Mouse (Mus musculus): ENCODE results near the gene Nek6. TPM values are rescaled to one million over a fixed set of nuclear protein-coding genes. Genes with fewer than 3 reads are reported as not detected.

Nek6 gene
- polyA plus RNA-seq, 1 experiment: not detected

DNA sequence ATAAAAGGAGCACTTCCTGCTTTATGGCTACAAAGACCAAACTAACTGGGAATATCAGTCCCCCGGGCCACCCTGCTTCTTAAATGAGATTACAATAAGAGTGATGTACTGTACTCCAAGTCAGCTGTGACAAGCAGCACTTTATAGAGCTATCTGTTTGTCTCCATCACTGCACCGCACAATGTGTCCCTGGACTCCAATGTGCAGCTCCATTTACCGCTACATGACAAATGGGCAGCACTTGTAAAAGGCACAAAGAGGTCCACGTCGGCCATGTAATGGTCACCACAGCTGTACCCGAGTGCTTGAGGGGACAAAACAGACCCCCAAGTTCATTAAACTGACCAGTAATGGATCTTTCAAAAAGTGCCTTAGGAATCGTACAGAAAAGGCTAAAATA is 83.4 kb downstream of the Nek6 start:
- TF ChIP-seq CTCF (IDR thresholded peaks at IDR 0.05; ENCODE audit: insufficient read depth, low read depth, low read length): no peak
- TF ChIP-seq POLR2A (IDR thresholded peaks at IDR 0.05; ENCODE audit: insufficient read depth, low read depth, low read length): no peak

GRCm38 (mm10) chr2:38597896-38598295 is 86.5 kb downstream of the Nek6 start:
- no peak overlapping the region for H3K27ac ChIP-seq (ENCODE audit: insufficient read depth, low read depth, low read length)
- TF ChIP-seq CTCF (IDR thresholded peaks at IDR 0.05; ENCODE audit: insufficient read depth, low read depth, low read length) (no peak), POLR2A (IDR thresholded peaks at IDR 0.05; ENCODE audit: insufficient read depth, low read depth, low read length) (no peak)
- WGBS: 100% methylated on average over 1 of the region's 1 CpGs
- H3K4me1 ChIP-seq (ENCODE audit: control insufficient read depth, insufficient read depth, low read length): no peaks in the 10 kb centered on the region
- no peak overlapping the region for H3K4me3 ChIP-seq (ENCODE audit: insufficient read depth, low read depth, low read length)

More for the DNA sequence above, 83.4 kb downstream of the Nek6 start:
- H3K4me3 ChIP-seq (ENCODE audit: insufficient read depth, low read depth, low read length): no peak overlapping the region
- 66% methylated on average over 7 of the region's 7 CpGs for WGBS
- no peak overlapping the region for H3K27ac ChIP-seq (ENCODE audit: insufficient read depth, low read depth, low read length)
- H3K4me1 ChIP-seq (ENCODE audit: control insufficient read depth, insufficient read depth, low read length): peaks cover 2% of the 10 kb centered on the region; the same call in 1 of the 2 replicates

DNA sequence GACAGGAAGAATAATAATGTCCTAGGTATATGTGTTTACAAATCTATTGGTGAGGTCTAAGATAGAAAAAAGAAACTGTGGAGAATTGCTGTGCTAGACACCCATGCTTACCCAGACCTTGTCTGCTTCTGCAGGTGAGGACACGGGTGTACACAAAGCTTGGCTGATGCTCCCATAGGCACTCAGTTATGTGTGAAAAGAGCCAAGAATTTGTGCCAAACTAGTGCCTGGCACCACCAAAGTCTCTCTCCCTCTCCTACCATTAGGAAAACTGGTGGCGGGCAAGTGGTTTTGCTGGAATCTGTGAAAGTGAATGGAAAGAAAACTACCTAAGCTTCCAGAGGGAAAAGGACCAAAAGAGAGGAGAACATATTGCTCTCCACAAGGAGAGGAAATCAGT is 87.0 kb downstream of the Nek6 start:
- Histone ChIP-seq H3K27ac (ENCODE audit: insufficient read depth, low read depth, low read length) (no peak overlapping the region), H3K4me3 (ENCODE audit: insufficient read depth, low read depth, low read length) (no peak overlapping the region), H3K4me1 (ENCODE audit: control insufficient read depth, insufficient read depth, low read length) (no peaks in the 10 kb centered on the region)
- 69% methylated on average over 2 of the region's 2 CpGs for WGBS
- TF ChIP-seq CTCF (IDR thresholded peaks at IDR 0.05; ENCODE audit: insufficient read depth, low read depth, low read length) (no peak), POLR2A (IDR thresholded peaks at IDR 0.05; ENCODE audit: insufficient read depth, low read depth, low read length) (no peak)

DNA sequence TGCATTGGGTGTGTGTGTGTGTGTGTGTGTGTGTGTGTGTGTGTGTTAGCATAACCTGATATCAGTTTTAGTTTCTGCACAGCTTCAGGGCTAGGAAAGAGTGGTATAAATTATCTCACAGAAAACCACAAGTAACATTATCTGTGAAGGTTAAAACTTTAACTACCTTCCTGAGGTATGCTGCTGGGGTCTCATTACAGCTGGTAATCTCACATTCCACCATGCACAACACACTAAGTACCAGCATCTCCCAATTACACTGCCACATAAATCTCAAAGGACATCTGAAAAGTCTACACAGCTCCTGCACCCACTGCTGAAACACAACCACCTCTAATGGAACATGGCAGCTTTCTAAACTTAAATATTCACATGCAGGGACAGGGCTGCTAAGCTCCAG is 89.4 kb downstream of the Nek6 start:
- TF ChIP-seq CTCF (IDR thresholded peaks at IDR 0.05; ENCODE audit: insufficient read depth, low read depth, low read length) (no peak), POLR2A (IDR thresholded peaks at IDR 0.05; ENCODE audit: insufficient read depth, low read depth, low read length) (no peak)
- no peak overlapping the region for H3K27ac ChIP-seq (ENCODE audit: insufficient read depth, low read depth, low read length)
- no peaks in the 10 kb centered on the region for H3K4me1 ChIP-seq (ENCODE audit: control insufficient read depth, insufficient read depth, low read length)
- H3K4me3 ChIP-seq (ENCODE audit: insufficient read depth, low read depth, low read length): no peak overlapping the region

- H3K4me1 ChIP-seq (ENCODE audit: control insufficient read depth, insufficient read depth, low read length): no peaks in the 10 kb centered on the region
- no peak for TF ChIP-seq CTCF (IDR thresholded peaks at IDR 0.05; ENCODE audit: insufficient read depth, low read depth, low read length)
- no peak for TF ChIP-seq POLR2A (IDR thresholded peaks at IDR 0.05; ENCODE audit: insufficient read depth, low read depth, low read length)
- 69% methylated on average over 1 of the region's 1 CpGs for WGBS
- H3K27ac ChIP-seq (ENCODE audit: insufficient read depth, low read depth, low read length): no peak overlapping the region
- H3K4me3 ChIP-seq (ENCODE audit: insufficient read depth, low read depth, low read length): no peak overlapping the region
Measured at GRCm38 (mm10) chr2:38607716-38608115, 96.3 kb downstream of the Nek6 start.

DNA sequence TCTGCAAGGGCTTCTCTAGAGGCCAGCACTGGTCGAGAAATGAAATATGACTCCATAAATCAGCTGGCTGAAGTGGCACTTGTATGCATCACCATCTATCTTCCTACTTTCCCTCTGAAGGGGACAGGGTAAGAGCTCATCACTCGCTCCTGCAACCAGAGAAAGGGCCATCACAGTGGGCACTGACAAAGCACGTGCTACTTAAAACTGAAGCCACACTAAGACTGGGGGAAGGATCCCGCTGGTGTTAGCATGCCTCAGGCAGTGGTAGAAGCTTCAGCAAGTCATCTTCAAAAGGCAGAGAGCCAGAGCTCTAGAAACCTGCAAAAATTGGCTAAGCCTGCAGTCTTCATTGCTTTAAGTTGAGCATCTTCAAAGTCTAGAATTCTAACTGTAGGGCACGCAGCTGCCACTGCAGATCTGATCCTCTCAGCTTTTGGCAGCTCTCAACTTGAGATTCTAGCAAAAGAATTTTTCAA is 97.4 kb downstream of the Nek6 start:
- no peak for TF ChIP-seq POLR2A (IDR thresholded peaks at IDR 0.05; ENCODE audit: insufficient read depth, low read depth, low read length)
- TF ChIP-seq CTCF (IDR thresholded peaks at IDR 0.05; ENCODE audit: insufficient read depth, low read depth, low read length): no peak
- Histone ChIP-seq H3K27ac (ENCODE audit: insufficient read depth, low read depth, low read length) (no peak overlapping the region), H3K4me1 (ENCODE audit: control insufficient read depth, insufficient read depth, low read length) (no peaks in the 10 kb centered on the region), H3K4me3 (ENCODE audit: insufficient read depth, low read depth, low read length) (no peak overlapping the region)
- WGBS: 69% methylated on average over 5 of the region's 5 CpGs

DNA sequence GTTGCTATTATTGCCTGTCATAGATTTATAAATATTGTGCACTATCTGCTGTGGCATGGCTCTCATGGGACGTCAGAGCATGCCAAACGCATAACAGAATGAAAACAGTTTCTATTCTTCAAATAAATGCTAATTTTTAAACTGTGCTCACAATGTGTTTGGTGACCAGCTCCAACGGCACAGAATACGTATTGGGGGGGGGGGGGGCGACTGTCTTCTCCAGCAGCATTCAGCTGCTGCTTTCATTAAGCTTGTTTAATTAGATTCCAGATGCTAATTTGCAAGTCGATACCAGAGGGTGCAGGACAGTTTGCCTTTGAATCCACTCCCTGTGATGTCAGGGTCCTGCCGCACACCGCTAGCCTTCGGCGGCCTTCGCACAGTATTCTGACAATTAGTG is 97.9 kb downstream of the Nek6 start:
- TF ChIP-seq POLR2A (IDR thresholded peaks at IDR 0.05; ENCODE audit: insufficient read depth, low read depth, low read length): no peak
- no peak for TF ChIP-seq CTCF (IDR thresholded peaks at IDR 0.05; ENCODE audit: insufficient read depth, low read depth, low read length)
- 58% methylated on average over 11 of the region's 11 CpGs for WGBS
- H3K27ac ChIP-seq (ENCODE audit: insufficient read depth, low read depth, low read length): no peak overlapping the region

GRCm38 (mm10) chr2:38610161-38610560 is 98.7 kb downstream of the Nek6 start:
- Histone ChIP-seq H3K4me3 (ENCODE audit: insufficient read depth, low read depth, low read length) (no peak overlapping the region), H3K27ac (ENCODE audit: insufficient read depth, low read depth, low read length) (no peak overlapping the region), H3K4me1 (ENCODE audit: control insufficient read depth, insufficient read depth, low read length) (no peaks in the 10 kb centered on the region)
- 82% methylated on average over 2 of the region's 2 CpGs for WGBS
- TF ChIP-seq CTCF (IDR thresholded peaks at IDR 0.05; ENCODE audit: insufficient read depth, low read depth, low read length): no peak
- TF ChIP-seq POLR2A (IDR thresholded peaks at IDR 0.05; ENCODE audit: insufficient read depth, low read depth, low read length): no peak

More for the DNA sequence above, 97.9 kb downstream of the Nek6 start:
- H3K4me3 ChIP-seq (ENCODE audit: insufficient read depth, low read depth, low read length): no peak overlapping the region
- H3K4me1 ChIP-seq (ENCODE audit: control insufficient read depth, insufficient read depth, low read length): no peaks in the 10 kb centered on the region

- Histone ChIP-seq H3K27ac (ENCODE audit: insufficient read depth, low read depth, low read length) (no peak overlapping the region), H3K4me3 (ENCODE audit: insufficient read depth, low read depth, low read length) (no peak overlapping the region), H3K4me1 (ENCODE audit: control insufficient read depth, insufficient read depth, low read length) (0 out of 2 replicates have a peak, but pooled peaks cover 2% of the 10 kb centered on the region)
- 95% methylated on average over 6 of the region's 6 CpGs for WGBS
- TF ChIP-seq POLR2A (IDR thresholded peaks at IDR 0.05; ENCODE audit: insufficient read depth, low read depth, low read length): no peak
- no peak for TF ChIP-seq CTCF (IDR thresholded peaks at IDR 0.05; ENCODE audit: insufficient read depth, low read depth, low read length)
Measured at GRCm38 (mm10) chr2:38612596-38612995, 101.2 kb downstream of the Nek6 start.

GRCm38 (mm10) chr2:38613576-38613975 is 102.1 kb downstream of the Nek6 start:
- TF ChIP-seq CTCF (IDR thresholded peaks at IDR 0.05; ENCODE audit: insufficient read depth, low read depth, low read length) (no peak), POLR2A (IDR thresholded peaks at IDR 0.05; ENCODE audit: insufficient read depth, low read depth, low read length) (no peak)
- Histone ChIP-seq H3K27ac (ENCODE audit: insufficient read depth, low read depth, low read length) (no peak overlapping the region), H3K4me3 (ENCODE audit: insufficient read depth, low read depth, low read length) (no peak overlapping the region), H3K4me1 (ENCODE audit: control insufficient read depth, insufficient read depth, low read length) (0 out of 2 replicates have a peak, but pooled peaks cover 2% of the 10 kb centered on the region)
- 78% methylated on average over 3 of the region's 3 CpGs for WGBS
